Mouse (Mus musculus) heart, embryonic 11.5 days (tissue): ENCODE results near the gene Cd200r4. TPM values are rescaled to one million over a fixed set of nuclear protein-coding genes. Genes with fewer than 3 reads are reported as not detected.

ENCODE experiments used
- polyA plus RNA-seq: library from polyadenylated mRNA; unstranded; fragments of >200 nt; fragmentation: Nextera tagmentation; extraction: Ambion mirVana; gene quantifications from 2 replicates; pipeline ENCODE4 v1.2.1, GENCODE M21; 2014

Cd200r4 gene
- polyA plus RNA-seq, 1 experiment from 2014 or later, result 0.09 TPM

Other genes with a start within 250 kb of the Cd200r4 start
- 7.0 and 7.4 TPM in 2 replicates for gene Nepro, start 87.4 kb upstream of the Cd200r4 start, polyA plus RNA-seq
- 22.2 and 24.8 TPM in 2 replicates for gene Gtpbp8, start 65.4 kb upstream of the Cd200r4 start, polyA plus RNA-seq
- gene Cd200r1, start 46.0 kb upstream of the Cd200r4 start, polyA plus RNA-seq, result 1.9 and 2.5 TPM in 2 replicates
- 0.49 and 0.77 TPM in 2 replicates for gene Cd200r2, start 55.4 kb downstream of the Cd200r4 start, polyA plus RNA-seq
- gene Cd200r3, start 131.9 kb downstream of the Cd200r4 start, polyA plus RNA-seq, result 0.21 TPM in 1 of 2 replicates, not detected in the other